Mouse (Mus musculus): ENCODE measurements around the gene Gsc2. TPM values are rescaled to one million over a fixed set of nuclear protein-coding genes. Genes with fewer than 3 reads are reported as not detected.
"Not testable (repeated sequence)": the region's sequence is repeated elsewhere in the genome, so short reads cannot be mapped to it uniquely, and the experiment has no call there.

Gsc2 gene
- polyA plus RNA-seq (2015; fragmentation: Nextera tagmentation; extraction: Ambion mirVana): not detected in 2 replicates

DNA sequence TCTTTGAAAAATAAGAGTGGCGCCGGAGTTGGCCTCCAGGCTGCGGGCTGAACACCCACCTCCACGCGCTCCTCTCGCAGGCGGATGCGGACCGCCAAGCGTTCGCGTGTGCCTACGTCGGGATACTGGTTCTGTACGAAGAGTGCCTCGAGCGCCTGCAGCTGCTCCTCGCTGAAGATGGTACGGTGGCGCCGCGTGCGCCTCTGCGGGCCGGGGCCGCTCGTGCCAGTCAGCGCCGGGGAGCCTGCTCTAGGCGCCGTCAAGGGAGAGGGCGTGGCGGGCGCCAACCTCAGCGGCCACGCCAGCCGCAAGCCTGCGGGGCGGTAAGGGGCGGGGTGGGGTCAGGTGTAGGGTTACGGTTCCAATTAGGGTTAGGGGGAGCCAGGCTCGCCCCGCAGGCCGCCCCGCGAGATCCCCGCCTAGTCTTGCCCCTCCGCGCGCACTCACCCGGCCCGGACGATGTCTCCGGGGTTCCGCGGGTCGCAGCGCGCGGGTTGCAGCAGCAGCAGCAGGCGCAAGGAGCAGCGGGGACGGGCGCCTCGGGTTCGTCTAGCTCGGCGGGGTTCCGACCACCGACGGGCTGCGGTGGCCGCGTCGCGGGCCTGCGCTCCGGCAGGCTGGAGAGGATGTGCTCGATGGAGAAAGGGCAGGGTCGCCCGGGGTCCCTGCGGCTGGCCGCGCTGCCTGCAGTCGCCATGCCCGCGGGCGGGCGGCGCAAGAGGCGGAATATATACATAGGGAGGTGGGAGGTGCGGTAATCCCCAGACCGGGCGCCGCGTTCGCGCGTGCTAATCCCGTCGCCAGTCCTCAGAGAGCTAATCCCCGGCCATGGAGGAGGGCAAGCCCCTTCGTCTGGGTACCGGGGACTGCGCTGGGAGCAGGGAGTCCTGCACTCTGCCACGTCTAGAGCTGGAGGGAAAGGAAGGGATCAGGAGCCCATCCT is at the start of gene Gsc2:
Gene Gsc2, minus strand, starts transcription at position 753 of the 943 bp plus-strand sequence.
- 0 out of 2 replicates have a peak, but pooled peaks have one; percentile 12 for ATAC-seq (replicated peaks; ENCODE audit: extremely low read depth, insufficient read depth, low FRiP score)
- H3K27me3 ChIP-seq (ENCODE audit: control insufficient read depth, insufficient read depth, low read length): peaks cover 65% of the 10 kb centered on the region
- WGBS: under 1% methylated on average over 95 of the region's 106 CpGs
- no peaks in the 10 kb centered on the region for H3K9me3 ChIP-seq (replicated peaks; ENCODE audit: control insufficient read depth, low read length)
- peak within 1 kb of the TSS; percentile 61 for H3K4me2 ChIP-seq (ENCODE audit: low read depth, low read length)
- no peaks in the 10 kb centered on the region for H3K36me3 ChIP-seq (ENCODE audit: control insufficient read depth, insufficient read depth)
- H3K27ac ChIP-seq (ENCODE audit: low read length): no peak within 1 kb of the TSS
- H3K9ac ChIP-seq (ENCODE audit: low read length): no peak within 1 kb of the TSS
- H3K4me3 ChIP-seq (ENCODE audit: low read length): peak within 1 kb of the TSS; percentile 36
- peaks cover 10% of the 10 kb centered on the region for H3K4me1 ChIP-seq (ENCODE audit: control insufficient read depth, insufficient read depth, low read length)

DNA sequence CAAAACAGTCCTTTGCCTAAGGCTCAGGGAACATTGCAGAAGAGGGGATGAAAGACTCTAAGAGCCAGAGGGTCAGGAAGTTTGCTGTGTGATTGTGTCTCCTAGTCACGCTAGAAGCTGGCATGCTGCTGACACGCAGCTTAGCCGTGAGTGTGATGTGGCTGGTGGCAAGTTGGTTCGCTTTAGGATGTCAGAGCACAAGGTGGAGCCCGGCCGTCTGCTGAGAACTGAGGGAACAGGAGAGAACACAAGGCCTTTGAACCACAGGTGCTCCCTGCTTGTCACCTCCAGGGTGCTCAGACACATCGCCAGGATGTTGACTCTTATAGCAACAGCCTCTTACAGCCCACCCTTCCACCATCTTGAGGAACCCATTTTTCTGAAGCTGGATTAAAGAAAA is 47.2 kb upstream of the Gsc2 start:
- Histone ChIP-seq H3K9ac (ENCODE audit: low read length) (no peak overlapping the region), H3K9me3 (replicated peaks; ENCODE audit: control insufficient read depth, low read length) (no peaks in the 10 kb centered on the region), H3K4me1 (ENCODE audit: control insufficient read depth, insufficient read depth, low read length) (no peaks in the 10 kb centered on the region), H3K36me3 (ENCODE audit: control insufficient read depth, insufficient read depth) (no peaks in the 10 kb centered on the region), H3K27me3 (ENCODE audit: control insufficient read depth, insufficient read depth, low read length) (no peaks in the 10 kb centered on the region), H3K27ac (ENCODE audit: low read length) (no peak overlapping the region), H3K4me2 (ENCODE audit: low read depth, low read length) (no peak overlapping the region), H3K4me3 (ENCODE audit: low read length) (no peak overlapping the region)
- 68% methylated on average over 7 of the region's 7 CpGs for WGBS
- no peak for ATAC-seq (replicated peaks; ENCODE audit: extremely low read depth, insufficient read depth, low FRiP score)

DNA sequence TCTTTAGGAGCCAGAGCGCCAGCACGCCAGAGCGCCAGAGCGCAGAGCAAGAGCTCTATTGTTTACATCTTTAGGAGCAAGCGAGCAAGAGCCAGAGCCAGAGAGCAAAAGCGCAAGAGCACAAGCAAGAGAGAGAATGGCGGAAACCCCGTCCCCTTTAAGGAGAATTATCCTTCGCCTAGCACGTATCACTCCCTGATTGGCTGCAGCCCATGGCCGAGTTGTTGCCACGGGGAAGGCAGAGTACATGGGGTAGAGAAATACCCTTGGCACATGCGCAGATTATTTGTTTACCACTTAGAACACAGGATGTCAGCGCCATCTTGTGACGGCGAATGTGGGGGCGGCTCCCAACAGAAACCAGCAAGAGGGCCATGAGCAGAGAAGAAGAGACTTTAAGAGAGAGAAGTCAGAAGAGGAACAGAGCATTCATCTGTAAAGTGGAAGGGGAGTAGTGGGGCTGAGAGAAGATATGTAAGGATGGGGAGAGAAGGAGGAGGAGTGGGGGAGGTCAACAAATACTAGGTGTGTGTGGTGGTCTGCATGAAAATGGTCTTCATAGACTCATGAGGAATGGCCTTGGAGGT is 41.3 kb upstream of the Gsc2 start:
- WGBS: 92% methylated on average over 17 of the region's 17 CpGs
- H3K9me3 ChIP-seq (replicated peaks; ENCODE audit: control insufficient read depth, low read length); H3K4me3 ChIP-seq (ENCODE audit: low read length); ATAC-seq (replicated peaks; ENCODE audit: extremely low read depth, insufficient read depth, low FRiP score); H3K36me3 ChIP-seq (ENCODE audit: control insufficient read depth, insufficient read depth); H3K4me1 ChIP-seq (ENCODE audit: control insufficient read depth, insufficient read depth, low read length); H3K9ac ChIP-seq (ENCODE audit: low read length); H3K27me3 ChIP-seq (ENCODE audit: control insufficient read depth, insufficient read depth, low read length); H3K4me2 ChIP-seq (ENCODE audit: low read depth, low read length); H3K27ac ChIP-seq (ENCODE audit: low read length): not testable (repeated sequence)

DNA sequence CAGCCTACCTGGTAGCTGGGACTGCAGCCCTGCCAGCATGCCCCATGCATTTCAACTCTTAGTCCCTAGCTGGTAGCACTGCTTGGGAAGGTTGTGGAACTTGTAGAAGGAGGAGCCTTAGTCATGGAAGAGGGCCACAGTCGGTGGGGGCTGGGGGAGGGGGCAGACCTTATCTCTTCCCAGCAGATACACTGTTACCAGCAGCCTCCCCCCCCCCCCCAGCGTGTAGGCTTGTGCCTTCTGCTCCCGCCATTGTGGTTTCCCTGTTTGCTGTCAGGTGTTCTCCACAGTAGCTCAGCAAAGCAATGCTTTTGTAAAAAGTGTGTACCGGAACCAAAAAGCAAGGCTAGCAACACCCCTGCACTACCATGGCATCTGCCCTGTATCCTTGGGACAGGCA is 36.8 kb upstream of the Gsc2 start:
- no peak overlapping the region for H3K9ac ChIP-seq (ENCODE audit: low read length)
- H3K4me3 ChIP-seq (ENCODE audit: low read length): no peak overlapping the region
- no peak overlapping the region for H3K4me2 ChIP-seq (ENCODE audit: low read depth, low read length)
- no peak overlapping the region for H3K27ac ChIP-seq (ENCODE audit: low read length)
- H3K9me3 ChIP-seq (replicated peaks; ENCODE audit: control insufficient read depth, low read length): 0 out of 2 replicates have a peak, but pooled peaks cover 2% of the 10 kb centered on the region
- H3K36me3 ChIP-seq (ENCODE audit: control insufficient read depth, insufficient read depth): no peaks in the 10 kb centered on the region
- WGBS: 84% methylated on average over 3 of the region's 4 CpGs
- no peaks in the 10 kb centered on the region for H3K4me1 ChIP-seq (ENCODE audit: control insufficient read depth, insufficient read depth, low read length)
- H3K27me3 ChIP-seq (ENCODE audit: control insufficient read depth, insufficient read depth, low read length): no peaks in the 10 kb centered on the region
- ATAC-seq (replicated peaks; ENCODE audit: extremely low read depth, insufficient read depth, low FRiP score): no peak

DNA sequence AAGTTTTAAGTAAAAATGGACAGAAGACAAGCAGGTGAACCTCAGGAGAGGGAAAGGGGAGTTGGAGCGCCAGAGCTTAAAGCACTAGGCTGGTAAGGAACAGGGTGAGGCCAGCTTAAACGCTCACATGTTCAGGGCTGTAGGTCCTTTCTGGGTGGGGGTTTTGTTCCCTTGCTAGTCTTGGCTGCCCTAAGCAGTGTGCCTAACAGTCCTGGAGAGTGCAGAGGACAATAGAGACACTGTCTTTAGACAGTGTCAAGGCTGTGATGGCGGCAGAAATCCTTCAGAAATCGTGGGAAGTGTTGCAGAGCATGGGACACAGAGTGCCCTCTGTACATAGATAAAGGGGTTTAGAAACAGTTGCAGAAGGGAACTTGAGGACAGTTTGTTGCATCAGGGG is 35.2 kb upstream of the Gsc2 start:
- Histone ChIP-seq H3K36me3 (ENCODE audit: control insufficient read depth, insufficient read depth) (no peaks in the 10 kb centered on the region), H3K9ac (ENCODE audit: low read length) (no peak overlapping the region), H3K27ac (ENCODE audit: low read length) (no peak overlapping the region), H3K27me3 (ENCODE audit: control insufficient read depth, insufficient read depth, low read length) (no peaks in the 10 kb centered on the region), H3K4me1 (ENCODE audit: control insufficient read depth, insufficient read depth, low read length) (no peaks in the 10 kb centered on the region), H3K4me2 (ENCODE audit: low read depth, low read length) (no peak overlapping the region), H3K9me3 (replicated peaks; ENCODE audit: control insufficient read depth, low read length) (no peaks in the 10 kb centered on the region), H3K4me3 (ENCODE audit: low read length) (no peak overlapping the region)
- no peak for ATAC-seq (replicated peaks; ENCODE audit: extremely low read depth, insufficient read depth, low FRiP score)
- WGBS: 64% methylated on average over 4 of the region's 4 CpGs

DNA sequence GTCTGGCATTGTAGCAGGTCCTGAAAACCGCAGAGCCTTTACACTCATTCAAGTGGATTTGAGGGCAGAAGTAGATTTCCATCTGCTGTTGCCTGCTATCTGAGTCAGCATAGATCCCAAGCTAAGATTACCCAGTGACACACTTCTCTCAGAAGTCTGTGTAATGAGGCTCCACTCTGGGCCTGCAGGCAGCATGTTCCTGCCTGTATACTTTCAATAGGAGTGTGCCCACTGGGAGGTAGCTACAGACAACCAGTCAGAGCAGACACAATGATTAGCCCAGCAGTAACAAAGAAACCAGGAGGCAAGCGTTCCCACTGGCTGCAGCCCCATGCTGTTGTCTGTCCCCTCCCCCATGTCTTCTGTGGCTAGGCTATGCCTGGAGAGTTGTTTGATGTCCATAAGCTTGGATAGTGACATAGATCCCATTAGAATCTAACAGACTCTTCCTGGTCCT is 34.6 kb upstream of the Gsc2 start:
- no peaks in the 10 kb centered on the region for H3K27me3 ChIP-seq (ENCODE audit: control insufficient read depth, insufficient read depth, low read length)
- H3K27ac ChIP-seq (ENCODE audit: low read length): no peak overlapping the region
- H3K9me3 ChIP-seq (replicated peaks; ENCODE audit: control insufficient read depth, low read length): no peaks in the 10 kb centered on the region
- ATAC-seq (replicated peaks; ENCODE audit: extremely low read depth, insufficient read depth, low FRiP score): 0 out of 2 replicates have a peak, but pooled peaks have one; percentile 18
- no peaks in the 10 kb centered on the region for H3K4me1 ChIP-seq (ENCODE audit: control insufficient read depth, insufficient read depth, low read length)
- WGBS: 43% methylated on average over 2 of the region's 2 CpGs
- H3K4me2 ChIP-seq (ENCODE audit: low read depth, low read length): no peak overlapping the region
- H3K4me3 ChIP-seq (ENCODE audit: low read length): no peak overlapping the region
- H3K9ac ChIP-seq (ENCODE audit: low read length): no peak overlapping the region
- no peaks in the 10 kb centered on the region for H3K36me3 ChIP-seq (ENCODE audit: control insufficient read depth, insufficient read depth)

DNA sequence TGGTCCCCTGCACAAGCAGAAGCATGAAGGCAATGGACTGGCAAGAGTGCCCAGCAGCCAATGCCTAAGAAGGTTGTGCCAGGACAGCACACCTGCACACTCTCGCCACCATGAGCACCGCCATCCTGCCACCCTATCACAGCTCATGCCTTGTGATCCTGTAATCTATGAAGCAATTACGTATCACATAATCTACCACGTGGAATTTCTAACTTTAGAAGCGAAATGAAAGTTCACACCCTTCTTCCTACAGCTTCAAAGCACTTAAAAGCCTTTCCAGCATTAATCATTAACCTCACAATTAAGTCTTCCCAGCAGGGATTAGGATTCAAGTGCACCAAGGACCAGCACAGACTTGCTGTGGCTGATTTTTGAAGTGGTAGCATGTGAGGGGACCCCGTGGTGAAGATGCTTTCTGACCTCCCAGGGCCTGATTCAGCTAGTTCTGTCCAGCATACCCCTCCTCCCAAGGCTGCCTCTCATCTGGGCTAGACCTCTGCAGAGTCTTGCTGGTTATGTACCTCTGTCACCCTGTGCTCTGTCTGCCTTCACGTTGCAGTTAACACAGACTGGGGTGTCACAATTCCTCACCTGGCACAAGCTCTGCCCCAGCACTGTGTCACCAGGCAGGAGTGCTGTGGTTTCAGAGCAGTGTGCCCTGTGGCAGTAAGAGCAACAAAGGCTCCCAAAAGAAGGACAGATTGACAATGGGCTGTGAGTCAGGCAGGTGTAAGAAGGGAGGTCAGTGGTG is 30.4 kb upstream of the Gsc2 start:
- WGBS: 49% methylated on average over 7 of the region's 7 CpGs
- Histone ChIP-seq H3K4me1 (ENCODE audit: control insufficient read depth, insufficient read depth, low read length) (no peaks in the 10 kb centered on the region), H3K27ac (ENCODE audit: low read length) (no peak overlapping the region), H3K27me3 (ENCODE audit: control insufficient read depth, insufficient read depth, low read length) (no peaks in the 10 kb centered on the region), H3K4me2 (ENCODE audit: low read depth, low read length) (no peak overlapping the region), H3K9ac (ENCODE audit: low read length) (no peak overlapping the region), H3K9me3 (replicated peaks; ENCODE audit: control insufficient read depth, low read length) (no peaks in the 10 kb centered on the region), H3K4me3 (ENCODE audit: low read length) (no peak overlapping the region), H3K36me3 (ENCODE audit: control insufficient read depth, insufficient read depth) (no peaks in the 10 kb centered on the region)
- no peak for ATAC-seq (replicated peaks; ENCODE audit: extremely low read depth, insufficient read depth, low FRiP score)

DNA sequence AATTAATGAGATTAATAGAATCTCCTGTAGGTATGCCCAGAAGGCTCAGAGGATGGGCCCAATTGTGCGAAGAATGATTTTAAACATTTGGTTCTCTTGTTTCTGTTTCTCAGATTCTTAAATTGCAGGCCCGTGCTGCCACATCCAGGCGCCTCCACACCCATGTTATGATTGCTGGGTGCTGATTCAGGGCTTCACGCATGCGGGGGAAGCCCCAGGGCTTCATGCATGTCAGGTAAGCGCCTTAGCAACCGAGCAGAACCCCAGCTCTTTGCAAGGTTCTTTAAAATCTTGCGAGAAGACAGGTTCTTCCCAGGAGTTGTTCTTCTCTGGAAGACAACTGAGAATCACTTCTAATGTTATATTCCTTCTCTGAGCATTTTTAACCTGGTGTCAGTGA is 28.6 kb upstream of the Gsc2 start:
- ATAC-seq (replicated peaks; ENCODE audit: extremely low read depth, insufficient read depth, low FRiP score): no peak

More for the DNA sequence above, 28.6 kb upstream of the Gsc2 start:
- Histone ChIP-seq H3K36me3 (ENCODE audit: control insufficient read depth, insufficient read depth) (no peaks in the 10 kb centered on the region), H3K4me1 (ENCODE audit: control insufficient read depth, insufficient read depth, low read length) (no peaks in the 10 kb centered on the region), H3K9ac (ENCODE audit: low read length) (no peak overlapping the region), H3K9me3 (replicated peaks; ENCODE audit: control insufficient read depth, low read length) (no peaks in the 10 kb centered on the region), H3K27ac (ENCODE audit: low read length) (no peak overlapping the region), H3K27me3 (ENCODE audit: control insufficient read depth, insufficient read depth, low read length) (no peaks in the 10 kb centered on the region), H3K4me2 (ENCODE audit: low read depth, low read length) (no peak overlapping the region), H3K4me3 (ENCODE audit: low read length) (no peak overlapping the region)
- WGBS: 62% methylated on average over 8 of the region's 8 CpGs
